In genomic region chr14:46755851-46756250, GRCm38 (mm10) we compare ENCODE assay signal across 17 mouse cellular contexts. TPM values are rescaled to one million over a fixed set of nuclear protein-coding genes. Genes with fewer than 3 reads are reported as not detected.
A peak's percentile ranks its signal among the peaks of the same experiment; 100 is the strongest.
DNase-seq lines count a peak whose midpoint lies in the region.
"Had no signal": no experiment of that assay in that cellular context is flagged by ENCODE, and none has a peak within 500 bp of the region (broad histone marks: within the 10 kb centered on the region; RNA-seq: fewer than 3 reads in every experiment).

No protein-coding gene starts in this region.

- peaks cover 5% of the 10 kb centered on the region for H3K4me1 ChIP-seq in heart, embryonic 10.5 days

- no peaks in the 10 kb centered on the region for H3K9me3 ChIP-seq in heart, embryonic 10.5 days
- H3K9me3 ChIP-seq: G1E had no signal

- no peaks in the 10 kb centered on the region for H3K27me3 ChIP-seq in heart, embryonic 10.5 days (ENCODE audit: insufficient read depth, poor library complexity, severe bottlenecking)
- H3K27me3 ChIP-seq: CH12.LX, Patski had no signal

- 87% methylated on average over 8 of the region's 8 CpGs for WGBS in heart, embryonic 10.5 days

- no peak overlapping the region for H3K27ac ChIP-seq in heart, embryonic 10.5 days

- DNase-seq in heart, adult 11 months, result peak; percentile 64
- no peak for DNase-seq in heart, postnatal 25 days (ENCODE audit: low spot score)
- peak; percentile 60 for DNase-seq in heart, embryonic 10.5 days (ENCODE audit: low spot score)
- no peak for DNase-seq in heart, adult 18-20 months
- DNase-seq: adrenal gland, adult 2 months; adrenal gland, adult 8-10 months; adrenal gland, postnatal 10 days; adrenal gland, postnatal 14 days; adrenal gland, postnatal 25 days; adrenal gland, postnatal 36 days; B cell, adult 2 months; cerebellum, adult 11 months; cerebellum, adult 11-12 months; cerebellum, adult 18-20 months had no signal

- H3K4me3 ChIP-seq in heart, embryonic 10.5 days, result no peak overlapping the region

- intact Hi-C loops in heart, postnatal 25 days (cut with DNase I), result no loop called here

- H3K36me3 ChIP-seq in heart, embryonic 10.5 days, result no peaks in the 10 kb centered on the region
- H3K36me3 ChIP-seq: G1E had no signal

RNA-seq across cellular contexts. Expression of gene Cdkn3, which starts 4.5 kb away (rescaled TPM):
- 1 to 10 TPM in 1 of 2 experiments, under 1 TPM in 1; 0.83 to 1.2 TPM for total RNA-seq in heart, postnatal 25 days (2021)
- polyA plus RNA-seq in heart, embryonic 10.5 days (2016; fragmentation: Nextera tagmentation; extraction: Ambion mirVana), result 46.8 and 52.6 TPM in 2 replicates
- total RNA-seq in heart, adult 18-20 months (2021), result under 1 TPM; 0.74 to 0.82 TPM
- polyA plus RNA-seq: adrenal gland, adult 2 months had no signal

RNA-seq across cellular contexts. Expression of gene Cnih1, which starts 32.4 kb away (rescaled TPM):
- total RNA-seq in heart, postnatal 25 days (2021), result 10 to 100 TPM; 52.5 to 53.5 TPM
- polyA plus RNA-seq in heart, embryonic 10.5 days (2016; fragmentation: Nextera tagmentation; extraction: Ambion mirVana), result 197 and 200 TPM in 2 replicates
- total RNA-seq in heart, adult 18-20 months (2021), result 10 to 100 TPM; 53.9 to 58.2 TPM

Comparison
In these comparisons a context has a peak if more than half of its experiments do, and no peak if none do; other contexts are left out.
1. DNase-seq: peak in heart, adult 11 months (single experiment) and heart, embryonic 10.5 days (single experiment); none in heart, postnatal 25 days (single experiment) and heart, adult 18-20 months (0 of 2).